ENCODE assay signal across 10 mouse cellular contexts in the genomic region with DNA sequence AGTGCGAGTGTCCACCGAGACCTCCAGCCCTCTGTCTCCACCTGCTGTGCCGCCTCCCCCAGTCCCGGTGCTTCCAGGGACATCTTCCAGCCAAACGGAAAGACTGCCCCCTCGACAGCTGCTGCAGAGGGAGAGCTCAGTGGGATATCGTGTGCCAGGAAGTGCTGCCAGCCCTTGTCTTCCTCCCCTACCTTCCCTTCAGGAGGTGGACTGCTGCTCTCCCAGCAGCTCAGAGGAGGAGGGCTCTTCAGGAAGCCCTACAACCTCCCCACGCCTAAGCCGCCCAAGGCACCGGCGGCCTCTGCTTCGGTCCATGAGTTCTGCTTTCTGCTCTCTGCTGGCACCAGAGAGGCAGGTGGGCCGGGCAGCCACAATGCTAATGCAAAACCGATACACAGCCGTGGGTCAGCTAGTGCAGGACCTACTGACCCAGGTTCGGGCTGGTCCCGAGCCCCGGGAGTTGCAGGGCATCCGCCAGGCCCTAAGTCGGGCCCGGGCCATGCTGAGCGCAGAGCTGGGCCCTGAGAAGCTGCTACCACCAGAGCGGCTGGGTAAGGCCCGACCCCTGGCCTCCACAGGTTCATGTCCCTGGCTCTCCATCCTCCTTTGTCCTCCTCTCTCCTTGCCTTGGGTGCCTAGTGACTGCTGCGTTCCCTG. TPM values are rescaled to one million over a fixed set of nuclear protein-coding genes. Genes with fewer than 3 reads are reported as not detected.
A peak's percentile ranks its signal among the peaks of the same experiment; 100 is the strongest.
DNase-seq lines count a peak whose midpoint lies in the region; ATAC-seq and TF ChIP-seq lines count a peak whose summit lies in the region.
"Had no signal": no experiment of that assay in that cellular context is flagged by ENCODE, and none has a peak within 500 bp of the region (broad histone marks: within the 10 kb centered on the region; RNA-seq: fewer than 3 reads in every experiment).

No protein-coding gene starts in this region.

- H3K9me3 ChIP-seq in kidney, postnatal 0 days (replicated peaks; ENCODE audit: low read length), result no peaks in the 10 kb centered on the region
- H3K9me3 ChIP-seq in stomach, embryonic 16.5 days (replicated peaks; ENCODE audit: control insufficient read depth, low read length), result no peaks in the 10 kb centered on the region
- H3K9me3 ChIP-seq in stomach, postnatal 0 days (ENCODE audit: control insufficient read depth, low read length), result no peaks in the 10 kb centered on the region

- 0 out of 2 replicates have a peak, but pooled peaks cover 9% of the 10 kb centered on the region for H3K36me3 ChIP-seq in kidney, postnatal 0 days (ENCODE audit: insufficient read depth, low read length)
- 0 out of 2 replicates have a peak, but pooled peaks cover 3% of the 10 kb centered on the region for H3K36me3 ChIP-seq in stomach, embryonic 16.5 days (ENCODE audit: control insufficient read depth, insufficient read depth, low read length)
- peaks cover 3% of the 10 kb centered on the region; the same call in 1 of the 2 replicates for H3K36me3 ChIP-seq in stomach, postnatal 0 days (ENCODE audit: control insufficient read depth, insufficient read depth, low read length)

- ATAC-seq in frontal cortex, adult (ENCODE audit: low TSS enrichment), result peak; percentile 25; the same call in 1 of the 2 replicates
- no peak for ATAC-seq in kidney, postnatal 0 days (replicated peaks; ENCODE audit: low FRiP score, low read depth)
- ATAC-seq in stomach, embryonic 16.5 days (ENCODE audit: insufficient read depth, low FRiP score), result no peak
- no peak for ATAC-seq in stomach, postnatal 0 days (ENCODE audit: low FRiP score, low TSS enrichment)

- DNase-seq in frontal cortex, postnatal 14 days (ENCODE audit: low spot score in 2 of 2), result no peak
- peak; percentile 34 for DNase-seq in kidney, postnatal 0 days (ENCODE audit: low spot score)
- no peak for DNase-seq in kidney, postnatal 10 days
- no peak for DNase-seq in stomach, postnatal 0 days (ENCODE audit: low spot score)
- no peak for DNase-seq in ovary, postnatal 10 days (ENCODE audit: low spot score)
- DNase-seq in urinary bladder, adult 2 months (ENCODE audit: low spot score), result no peak
- DNase-seq: kidney, adult 18-20 months; lung, adult 18-20 months had no signal

- no peak for TF ChIP-seq CTCF in kidney, postnatal 0 days (IDR thresholded peaks at IDR 0.05; ENCODE audit: low read depth)
- TF ChIP-seq CTCF in stomach, postnatal 0 days (IDR thresholded peaks at IDR 0.05; ENCODE audit: low read depth), result no peak

- H3K27ac ChIP-seq in kidney, postnatal 0 days, result no peak overlapping the region
- no peak overlapping the region for H3K27ac ChIP-seq in stomach, embryonic 16.5 days (ENCODE audit: low read length)
- H3K27ac ChIP-seq in stomach, postnatal 0 days (replicated peaks), result no peak overlapping the region

- H3K4me3 ChIP-seq in kidney, postnatal 0 days (replicated peaks; ENCODE audit: low read depth, low read length), result no peak overlapping the region
- no peak overlapping the region for H3K4me3 ChIP-seq in stomach, embryonic 16.5 days (replicated peaks; ENCODE audit: low read length)
- H3K4me3 ChIP-seq in stomach, postnatal 0 days (ENCODE audit: low read depth, low read length), result no peak overlapping the region

- TF ChIP-seq EP300 in stomach, postnatal 0 days (optimal IDR thresholded peaks at IDR 0.05), result no peak

- H3K9ac ChIP-seq in kidney, postnatal 0 days (ENCODE audit: low read depth, low read length), result 0 out of 2 replicates have a peak overlapping the region, but pooled peaks have one; percentile 13
- H3K9ac ChIP-seq in stomach, embryonic 16.5 days (ENCODE audit: low read length), result peak overlapping the region; percentile 46
- no peak overlapping the region for H3K9ac ChIP-seq in stomach, postnatal 0 days (ENCODE audit: low read length)

- no peak overlapping the region for H3K4me2 ChIP-seq in kidney, postnatal 0 days (ENCODE audit: low read length)
- H3K4me2 ChIP-seq in stomach, embryonic 16.5 days (ENCODE audit: low read depth, low read length), result no peak overlapping the region
- H3K4me2 ChIP-seq in stomach, postnatal 0 days (replicated peaks; ENCODE audit: low read depth), result no peak overlapping the region

- no peaks in the 10 kb centered on the region for H3K27me3 ChIP-seq in kidney, postnatal 0 days (ENCODE audit: insufficient read depth, low read length)
- peaks cover 10% of the 10 kb centered on the region for H3K27me3 ChIP-seq in stomach, embryonic 16.5 days (ENCODE audit: control insufficient read depth, insufficient read depth, low read length)
- no peaks in the 10 kb centered on the region for H3K27me3 ChIP-seq in stomach, postnatal 0 days (ENCODE audit: control insufficient read depth, insufficient read depth, low read length)

- H3K4me1 ChIP-seq in kidney, postnatal 0 days (replicated peaks; ENCODE audit: insufficient read depth, low read length), result peaks cover 16% of the 10 kb centered on the region
- H3K4me1 ChIP-seq in stomach, embryonic 16.5 days (ENCODE audit: control insufficient read depth, insufficient read depth, low read length), result peaks cover 24% of the 10 kb centered on the region
- no peaks in the 10 kb centered on the region; the same call in 1 of the 2 replicates for H3K4me1 ChIP-seq in stomach, postnatal 0 days (replicated peaks; ENCODE audit: control insufficient read depth, insufficient read depth)

- 34% methylated on average over 25 of the region's 25 CpGs for WGBS in kidney, postnatal 0 days
- WGBS in stomach, embryonic 16.5 days, result 47% methylated on average over 25 of the region's 25 CpGs
- 53% methylated on average over 25 of the region's 25 CpGs for WGBS in stomach, postnatal 0 days

RNA-seq across cellular contexts. Expression of gene Rin1, which starts 2.0 kb away (rescaled TPM):
- polyA plus RNA-seq in kidney, postnatal 0 days (2015; fragmentation: Nextera tagmentation; extraction: Ambion mirVana), result 2.8 and 3.2 TPM in 2 replicates
- polyA plus RNA-seq in stomach, embryonic 16.5 days (2015; fragmentation: Nextera tagmentation; extraction: Ambion mirVana), result 4.5 and 4.9 TPM in 2 replicates
- 2.6 TPM in 2 replicates for polyA plus RNA-seq in stomach, postnatal 0 days (2015; fragmentation: Nextera tagmentation; extraction: Ambion mirVana)
- polyA plus RNA-seq in urinary bladder, adult 2 months (2012; rRNA removed), result 18.4 and 24.8 TPM in 2 replicates

RNA-seq across cellular contexts. Expression of gene Brms1, which starts 11.1 kb away (rescaled TPM):
- 40.2 and 44.0 TPM in 2 replicates for polyA plus RNA-seq in kidney, postnatal 0 days (2015; fragmentation: Nextera tagmentation; extraction: Ambion mirVana)
- 39.8 and 43.9 TPM in 2 replicates for polyA plus RNA-seq in stomach, embryonic 16.5 days (2015; fragmentation: Nextera tagmentation; extraction: Ambion mirVana)
- 42.3 and 45.6 TPM in 2 replicates for polyA plus RNA-seq in stomach, postnatal 0 days (2015; fragmentation: Nextera tagmentation; extraction: Ambion mirVana)
- 30.8 and 31.1 TPM in 2 replicates for polyA plus RNA-seq in urinary bladder, adult 2 months (2012; rRNA removed)

RNA-seq across cellular contexts. Expression of gene AC124502.3, which starts 13.6 kb away (rescaled TPM):
- polyA plus RNA-seq in kidney, postnatal 0 days (2015; fragmentation: Nextera tagmentation; extraction: Ambion mirVana), result 1.1 and 1.3 TPM in 2 replicates
- 0.99 and 1.3 TPM in 2 replicates for polyA plus RNA-seq in stomach, embryonic 16.5 days (2015; fragmentation: Nextera tagmentation; extraction: Ambion mirVana)
- 0.24 and 1.1 TPM in 2 replicates for polyA plus RNA-seq in stomach, postnatal 0 days (2015; fragmentation: Nextera tagmentation; extraction: Ambion mirVana)
- 1.9 and 2.3 TPM in 2 replicates for polyA plus RNA-seq in urinary bladder, adult 2 months (2012; rRNA removed)

RNA-seq across cellular contexts. Expression of gene B4gat1, which starts 13.7 kb away (rescaled TPM):
- 57.1 and 64.2 TPM in 2 replicates for polyA plus RNA-seq in kidney, postnatal 0 days (2015; fragmentation: Nextera tagmentation; extraction: Ambion mirVana)
- 41.8 and 44.1 TPM in 2 replicates for polyA plus RNA-seq in stomach, embryonic 16.5 days (2015; fragmentation: Nextera tagmentation; extraction: Ambion mirVana)
- 22.3 and 23.6 TPM in 2 replicates for polyA plus RNA-seq in stomach, postnatal 0 days (2015; fragmentation: Nextera tagmentation; extraction: Ambion mirVana)
- polyA plus RNA-seq in urinary bladder, adult 2 months (2012; rRNA removed), result 30.4 and 33.5 TPM in 2 replicates

RNA-seq across cellular contexts. Expression of gene Cd248, which starts 15.6 kb away (rescaled TPM):
- polyA plus RNA-seq in kidney, postnatal 0 days (2015; fragmentation: Nextera tagmentation; extraction: Ambion mirVana), result 35.0 and 40.6 TPM in 2 replicates
- polyA plus RNA-seq in stomach, embryonic 16.5 days (2015; fragmentation: Nextera tagmentation; extraction: Ambion mirVana), result 69.8 and 76.9 TPM in 2 replicates
- 31.6 and 39.5 TPM in 2 replicates for polyA plus RNA-seq in stomach, postnatal 0 days (2015; fragmentation: Nextera tagmentation; extraction: Ambion mirVana)
- 77.2 and 103 TPM in 2 replicates for polyA plus RNA-seq in urinary bladder, adult 2 months (2012; rRNA removed)
